Mouse (Mus musculus) v-Abl transformed pro-B cells (cell line): ENCODE results near the gene Fktn.

Source experiments
- in situ Hi-C, 2 experiments: fragments of 400-800 bp; cut with MboI; formaldehyde crosslinking; loops; one replicate each; pipeline ENCODE4 v1.15.1; 2025; ENCODE audit not compliant: unreplicated experiment in 2 of 2

Fktn gene

DNA sequence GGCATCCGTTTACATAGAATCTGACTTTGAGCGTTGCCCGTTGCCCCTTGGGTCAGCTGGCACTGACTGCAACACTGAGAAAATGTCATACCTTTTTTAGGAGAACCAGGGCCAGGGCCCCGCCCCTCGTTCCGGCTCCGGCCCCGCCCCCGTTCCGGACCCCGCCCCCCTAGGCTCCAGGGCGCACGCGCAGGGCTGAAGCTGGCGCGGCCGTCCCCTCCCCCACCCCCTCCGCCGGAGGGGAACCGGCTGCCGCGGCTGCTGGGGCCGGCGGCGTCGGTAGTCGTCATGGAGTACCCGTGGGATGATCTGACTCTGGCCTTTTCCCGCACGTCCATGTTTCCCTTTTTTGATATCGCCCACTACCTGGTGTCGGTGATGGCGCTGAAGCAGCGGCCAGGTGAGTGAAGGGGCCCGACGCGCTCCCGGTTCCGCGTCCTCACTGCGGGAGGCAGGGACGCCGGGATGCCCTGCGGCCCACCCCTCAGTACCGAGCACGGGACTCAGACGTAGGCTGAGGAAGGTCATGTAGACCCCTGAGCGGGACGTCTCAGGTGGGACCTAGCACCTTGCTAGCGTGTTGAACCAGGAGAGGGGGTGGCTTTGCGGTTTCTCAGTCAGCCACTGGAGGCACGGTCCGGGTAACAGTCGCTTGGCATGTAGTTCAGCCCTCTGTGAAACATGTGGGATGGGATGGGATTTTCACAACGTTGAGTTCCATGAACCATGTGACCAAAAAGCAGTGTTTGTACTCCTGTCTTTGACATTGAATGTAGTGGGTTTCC, 112.2 kb downstream of the Fktn start, which contains the start of gene Tmem38b:
Gene Tmem38b (plus strand): TSS at position 225 of the 785 bp plus-strand sequence.
- in situ Hi-C loops, result loop anchor here (25.0 kb wide), 3 partner anchors 464 to 814 kb away; partner anchors contain the start of gene Nipsnap3b (in 1 of the 2)

DNA sequence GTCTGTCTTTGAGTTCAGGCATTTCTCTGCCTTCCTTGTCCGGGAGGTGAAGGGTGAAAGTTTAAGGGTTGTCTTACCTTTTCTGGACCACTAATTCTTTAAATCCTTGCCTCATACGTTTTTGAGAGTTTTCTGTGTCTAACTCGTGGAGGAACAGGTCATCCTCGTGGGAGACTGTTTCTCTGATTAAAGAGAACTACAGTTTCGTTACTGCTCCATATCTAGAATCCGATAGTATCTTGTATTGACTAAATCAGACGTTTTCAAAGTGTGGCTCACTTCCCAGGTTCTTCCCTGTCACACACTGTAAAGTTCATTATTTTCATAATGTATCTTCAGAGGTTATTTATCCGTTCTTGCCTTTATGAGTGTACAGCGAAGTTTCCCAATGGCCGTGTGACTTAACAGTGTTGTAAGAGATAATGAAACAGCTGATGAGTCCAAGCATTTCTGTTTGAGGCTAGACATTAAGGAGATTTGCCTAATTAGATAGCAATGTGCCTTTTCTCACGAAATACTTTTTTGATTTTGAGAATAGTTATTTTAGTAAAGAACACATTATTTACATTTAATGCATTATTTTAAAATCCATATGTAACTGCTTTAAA, 112.9 kb downstream of the Fktn start:
- in situ Hi-C loops, result loop anchor here (25.0 kb wide), 3 partner anchors 464 to 814 kb away; partner anchors contain the start of gene Nipsnap3b (in 1 of the 2)
